Mouse (Mus musculus) right cerebral cortex, postnatal 14 days (tissue): ENCODE results near the gene Churc1.

Experiments
- DNase-seq: peaks from one replicate; pipeline ENCODE4 v3.0.0; 2022

Churc1 gene

DNA sequence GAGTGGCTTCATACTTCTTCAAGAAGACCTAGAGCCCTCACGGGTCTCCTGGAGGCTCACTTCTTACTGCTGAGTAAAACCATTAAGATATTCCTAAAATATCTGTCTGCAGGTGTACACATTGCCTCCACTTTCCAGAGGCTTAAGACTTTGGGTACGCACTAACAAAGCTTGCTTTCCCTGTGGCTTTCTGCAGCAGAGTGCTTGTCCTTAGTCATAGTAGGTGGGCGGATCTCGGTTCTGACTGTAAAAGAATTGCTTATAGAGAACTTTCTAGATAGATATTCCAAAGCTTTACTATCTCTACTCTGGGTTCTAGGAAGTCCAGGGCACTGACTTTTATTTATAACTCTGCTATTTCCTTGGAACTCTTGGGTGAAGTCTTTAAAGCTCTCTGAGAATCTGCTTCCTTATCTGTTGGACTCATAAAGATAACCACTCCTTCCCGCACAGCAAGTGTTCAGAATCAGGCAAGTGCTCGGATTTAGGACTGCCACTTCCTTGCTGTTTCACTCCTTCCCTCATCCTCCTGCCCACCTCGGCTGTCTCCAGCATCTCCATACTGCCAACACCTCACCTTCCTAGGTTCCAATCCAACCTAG, 31.7 kb downstream of the Churc1 start:
- DNase-seq = no peak

DNA sequence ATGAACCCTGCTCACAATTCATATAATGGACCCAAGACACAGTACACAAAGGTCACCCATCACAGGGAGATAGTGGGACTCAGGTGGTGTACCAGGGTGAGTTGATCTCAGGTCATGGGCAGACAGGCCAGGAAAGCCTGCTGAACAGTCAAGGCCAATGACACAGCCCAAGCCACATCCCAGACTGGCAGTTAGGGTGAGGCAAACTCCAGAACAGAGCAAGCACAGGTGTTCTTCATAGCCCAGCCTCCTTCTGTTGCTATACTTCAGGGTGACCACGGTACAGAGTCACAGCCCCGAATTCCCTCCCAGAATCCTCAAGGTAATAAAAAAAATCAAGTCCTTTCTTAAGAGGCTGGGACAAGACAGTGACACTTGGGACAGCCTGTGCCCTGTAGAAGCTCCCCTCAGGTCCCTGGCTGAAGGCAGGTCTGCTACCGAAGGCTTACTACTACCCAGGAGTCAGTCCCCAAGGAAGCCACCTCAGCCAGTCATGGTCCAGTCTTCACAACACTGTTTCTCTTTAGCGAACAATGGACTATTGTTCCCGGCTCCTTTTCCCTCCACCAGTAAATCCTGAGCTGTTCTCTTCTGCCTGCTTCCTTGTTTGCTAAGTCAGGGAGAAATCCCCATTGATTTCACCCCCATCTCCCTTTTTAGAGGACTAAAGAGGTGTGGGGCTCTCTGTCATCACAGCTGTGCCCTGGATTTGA, 32.8 kb downstream of the Churc1 start:
- no peak for DNase-seq

DNA sequence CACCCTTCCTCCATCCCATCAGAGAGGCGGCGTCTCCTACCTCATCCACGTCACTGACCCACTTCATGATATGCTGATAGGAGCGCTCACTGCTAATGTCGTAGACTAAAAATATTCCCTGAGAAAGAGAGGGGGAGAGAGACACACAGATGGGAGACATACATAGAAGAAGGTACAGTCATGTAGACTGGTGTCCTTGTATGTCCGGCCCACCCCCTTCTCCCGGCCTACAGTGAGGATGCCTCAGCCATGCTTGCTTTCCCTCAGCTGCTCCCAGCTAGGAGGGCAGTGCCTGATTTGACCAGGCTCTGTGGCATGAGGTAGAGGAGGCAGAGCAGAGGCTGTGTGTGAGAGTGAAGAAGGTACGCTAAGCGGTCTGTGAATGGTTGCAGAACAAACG, 37.7 kb downstream of the Churc1 start:
- no peak for DNase-seq

DNA sequence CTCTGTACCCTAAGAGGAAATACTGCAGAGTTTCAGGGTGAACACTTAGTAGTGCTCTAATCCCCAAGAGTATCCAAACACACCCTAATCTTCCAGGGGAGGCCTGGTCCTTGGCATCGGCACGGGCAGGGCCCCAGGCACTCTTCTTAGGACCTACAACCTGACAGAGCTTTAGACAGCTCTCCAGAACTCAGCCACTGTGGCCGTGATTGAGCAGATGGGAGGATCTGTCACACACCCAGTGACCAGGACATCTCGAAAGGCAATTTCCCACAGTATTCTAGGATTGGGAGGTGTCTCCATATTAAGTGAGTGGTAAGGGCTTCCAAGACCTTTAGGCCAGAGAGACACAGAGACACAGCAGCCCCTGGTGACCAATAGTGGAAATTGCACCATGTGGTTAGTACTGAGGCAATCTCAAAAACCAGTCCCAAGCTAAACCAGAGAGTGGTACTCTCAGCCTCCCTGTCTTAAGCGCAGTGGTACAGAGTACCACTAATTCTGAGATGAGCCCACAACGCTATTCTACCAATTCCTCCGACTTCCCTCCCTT, 38.4 kb downstream of the Churc1 start:
- no peak for DNase-seq

DNA sequence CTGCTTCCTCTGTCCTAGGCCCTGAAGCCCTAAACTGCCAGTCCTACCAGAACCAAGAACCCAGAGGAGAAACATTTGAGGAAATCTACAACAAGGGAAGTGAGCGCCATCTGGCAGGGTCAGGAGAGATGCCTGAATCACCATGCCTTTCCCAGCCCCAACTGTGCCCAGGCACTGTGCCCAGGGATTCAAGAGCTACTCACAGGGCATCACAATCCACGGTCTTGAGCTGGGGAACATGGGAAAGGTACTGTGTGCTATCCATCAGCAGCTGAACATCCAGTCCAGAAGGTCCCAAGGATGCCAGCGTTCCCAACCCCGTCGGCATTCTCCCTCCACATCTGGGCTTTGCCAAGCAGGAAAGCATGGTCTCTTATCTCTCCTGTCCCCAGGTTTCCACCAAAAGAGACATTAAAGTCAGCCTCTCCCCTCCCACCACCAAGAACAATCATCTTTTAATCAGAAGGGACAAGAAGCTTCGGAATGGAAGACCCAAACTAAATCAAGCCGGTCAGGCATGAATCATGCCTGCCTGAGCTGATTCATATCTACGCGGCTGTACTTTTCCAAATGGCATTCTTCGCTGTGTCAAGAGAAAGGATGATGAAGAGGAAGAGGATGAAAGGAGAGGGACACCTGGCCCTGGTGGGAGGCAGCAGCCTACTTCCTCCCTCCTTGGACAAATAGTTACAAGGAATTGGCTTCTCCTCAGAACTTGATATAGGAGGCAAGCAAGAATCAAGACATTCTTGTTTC, 39.9 kb downstream of the Churc1 start:
- no peak for DNase-seq

DNA sequence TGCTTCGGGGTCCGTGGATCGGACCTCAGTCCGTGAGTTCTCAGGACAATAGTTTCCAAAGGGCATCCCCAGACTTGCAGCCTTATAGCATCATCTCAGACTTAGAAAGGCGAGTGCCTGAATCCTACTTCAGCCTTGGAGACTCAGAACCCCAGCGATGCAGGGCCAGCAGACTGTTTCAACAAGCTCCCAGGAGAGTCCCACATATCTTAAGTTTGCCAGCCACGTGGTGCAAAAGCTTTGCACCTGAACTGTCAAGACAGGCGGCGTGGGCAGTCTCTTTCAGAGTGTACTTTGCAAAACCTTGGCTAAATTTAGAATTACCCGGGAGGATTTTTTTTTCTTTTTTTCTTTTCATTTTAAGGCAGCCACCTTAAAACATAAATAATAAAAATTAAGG, 42.5 kb downstream of the Churc1 start:
- DNase-seq = no peak

DNA sequence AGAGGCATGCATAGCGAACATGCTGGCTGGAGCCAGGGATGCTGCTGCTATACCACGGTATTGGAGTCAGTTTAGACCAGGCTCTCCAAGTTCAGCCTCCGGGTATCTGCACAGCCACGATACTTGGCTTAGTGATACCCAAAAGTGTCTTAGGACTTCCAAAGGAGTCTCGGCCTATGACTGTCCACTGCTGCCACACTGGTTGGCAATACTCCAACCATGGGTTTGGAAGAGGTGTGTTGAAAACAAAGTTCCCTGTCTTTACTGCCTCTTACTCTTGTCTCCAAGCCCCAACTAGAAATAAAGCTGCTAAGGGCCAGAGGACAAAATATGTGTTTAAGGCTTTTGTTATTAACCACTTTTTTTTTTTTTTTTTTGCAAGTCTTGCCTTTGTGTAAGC, 45.2 kb downstream of the Churc1 start:
- no peak for DNase-seq

DNA sequence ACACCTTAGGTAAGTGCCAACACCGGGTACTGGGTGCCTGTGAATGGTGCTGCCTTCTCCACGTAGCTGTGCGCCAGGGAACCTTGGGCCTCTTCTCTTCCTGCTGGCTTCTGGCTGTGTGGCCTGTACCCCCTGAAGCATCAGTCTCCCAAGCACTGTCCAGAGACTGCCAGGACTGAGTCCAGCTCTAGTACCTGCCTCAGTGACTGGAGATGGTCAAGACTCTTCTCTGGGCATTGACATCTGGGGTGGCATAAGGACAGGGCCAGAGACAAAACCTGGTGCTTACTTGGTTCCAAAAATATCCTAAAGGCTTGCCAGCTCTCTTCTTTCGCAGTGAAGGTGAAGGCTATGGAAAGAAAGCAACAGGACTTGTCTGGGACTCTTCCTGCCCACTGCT, 45.7 kb downstream of the Churc1 start:
- no peak for DNase-seq

DNA sequence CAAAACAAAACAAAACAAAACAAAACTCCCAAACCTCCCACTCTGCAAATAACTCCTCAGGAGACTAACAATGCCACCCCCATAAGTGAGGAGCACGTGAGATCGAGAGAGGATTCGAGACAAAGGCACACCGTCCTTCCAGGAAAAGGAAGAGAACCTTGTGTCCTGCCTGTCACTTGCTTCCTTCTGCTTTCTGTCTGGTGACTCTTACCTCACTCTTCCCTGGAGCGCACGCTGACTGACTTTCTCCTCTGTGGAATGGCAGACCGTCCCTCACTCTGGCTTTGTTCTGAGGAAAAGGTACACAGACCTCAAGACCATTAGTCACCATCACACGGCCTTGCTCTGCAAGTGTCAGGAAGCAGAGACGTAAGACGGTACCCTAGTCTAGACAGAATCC, 48.2 kb downstream of the Churc1 start:
- no peak for DNase-seq

DNA sequence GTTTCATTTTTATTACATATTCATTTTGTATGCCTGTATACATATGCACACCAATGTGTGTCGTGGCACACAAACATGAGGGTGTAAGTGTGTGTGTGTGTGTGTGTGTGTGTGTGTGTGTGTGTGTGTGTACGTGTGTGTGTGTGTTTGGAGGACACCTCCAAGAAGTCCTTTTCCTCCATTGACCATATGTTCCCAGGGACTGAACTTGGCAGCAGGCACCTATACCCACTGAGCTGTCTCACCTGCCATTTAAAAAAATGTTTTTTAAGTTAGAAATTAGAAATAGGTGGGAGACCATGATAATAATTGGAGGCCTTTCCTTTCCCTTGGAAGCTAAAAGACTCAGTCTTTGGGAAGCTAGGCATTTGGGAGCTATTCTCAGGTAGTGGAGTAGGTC, 48.8 kb downstream of the Churc1 start:
- DNase-seq = no peak

DNA sequence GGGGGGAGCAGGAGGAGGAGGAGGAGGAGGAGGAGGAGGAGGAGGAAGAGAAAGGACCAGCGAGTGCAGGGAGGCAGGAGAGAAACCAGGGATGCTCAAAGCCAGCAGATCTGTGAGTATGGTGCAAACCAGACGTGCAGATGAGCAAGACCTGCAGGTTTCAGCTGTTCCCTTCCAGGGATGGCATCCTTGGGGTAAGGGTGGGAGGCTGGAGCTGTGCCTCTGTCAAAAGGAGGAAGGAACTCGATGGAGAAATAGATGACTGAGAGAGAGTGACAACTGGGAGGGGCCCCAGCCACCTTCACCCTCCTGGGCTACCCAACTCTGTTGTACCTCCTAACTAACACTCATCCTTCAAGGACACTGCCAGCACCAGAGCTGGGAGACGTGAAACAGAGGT, 51.4 kb downstream of the Churc1 start:
- no peak for DNase-seq

DNA sequence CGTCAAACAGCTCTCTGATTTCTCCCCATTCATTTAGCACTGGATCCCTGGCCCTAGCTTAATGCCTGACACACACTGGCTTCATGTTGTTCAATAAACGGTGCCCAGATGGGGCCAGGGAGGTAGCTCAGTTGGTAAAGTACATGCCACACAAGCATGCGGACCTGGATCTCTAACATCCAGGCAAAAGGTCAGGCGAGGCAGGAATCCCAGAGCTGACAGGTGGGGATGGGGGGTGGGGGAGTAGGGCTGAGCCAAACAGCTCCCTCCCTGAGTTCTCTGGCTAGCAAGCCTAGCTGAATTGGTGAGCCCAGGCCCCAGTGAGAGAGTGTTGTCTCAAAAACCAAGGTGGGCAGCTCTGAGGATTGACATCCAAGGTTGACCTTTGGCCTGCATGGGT, 51.8 kb downstream of the Churc1 start:
- no peak for DNase-seq

DNA sequence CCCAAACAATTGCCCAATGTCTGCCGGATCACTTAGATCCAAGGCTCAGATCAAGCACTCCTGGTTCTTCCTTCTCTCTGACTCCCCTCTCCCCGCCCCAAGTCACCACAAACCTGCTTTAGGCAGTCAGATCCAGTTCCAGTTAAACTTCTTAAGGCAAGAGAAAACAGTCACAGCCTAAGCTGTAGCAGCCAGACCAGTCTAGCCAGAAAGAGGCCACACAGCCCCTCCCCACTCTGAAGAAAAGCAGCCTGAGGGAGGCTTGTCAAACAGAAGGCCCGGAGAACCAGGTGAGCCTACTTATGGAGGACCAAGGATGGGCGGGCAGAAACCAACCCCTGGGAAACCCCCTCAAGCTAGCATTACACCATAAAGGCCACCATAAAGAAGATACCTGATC, 52.8 kb downstream of the Churc1 start:
- DNase-seq = no peak

DNA sequence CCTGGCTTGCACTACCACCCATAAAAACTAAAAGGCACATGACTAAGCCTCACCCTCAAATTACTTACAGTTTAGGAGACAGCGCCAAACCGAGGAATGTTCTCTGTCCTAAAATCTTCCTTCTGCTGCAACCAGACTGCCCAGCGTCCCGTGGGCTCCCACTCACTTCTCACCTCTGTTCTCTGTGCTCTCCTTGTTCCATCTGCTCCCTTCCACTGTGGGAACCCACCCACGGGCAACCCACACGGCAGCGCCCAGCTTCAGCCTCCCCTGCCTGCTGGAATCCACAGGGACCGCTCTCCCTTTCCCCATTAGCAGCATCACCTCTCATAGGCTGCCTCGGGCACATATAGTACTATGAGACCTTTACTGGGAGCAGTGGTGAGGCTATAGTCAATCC, 53.6 kb downstream of the Churc1 start:
- peak; percentile 52 for DNase-seq

DNA sequence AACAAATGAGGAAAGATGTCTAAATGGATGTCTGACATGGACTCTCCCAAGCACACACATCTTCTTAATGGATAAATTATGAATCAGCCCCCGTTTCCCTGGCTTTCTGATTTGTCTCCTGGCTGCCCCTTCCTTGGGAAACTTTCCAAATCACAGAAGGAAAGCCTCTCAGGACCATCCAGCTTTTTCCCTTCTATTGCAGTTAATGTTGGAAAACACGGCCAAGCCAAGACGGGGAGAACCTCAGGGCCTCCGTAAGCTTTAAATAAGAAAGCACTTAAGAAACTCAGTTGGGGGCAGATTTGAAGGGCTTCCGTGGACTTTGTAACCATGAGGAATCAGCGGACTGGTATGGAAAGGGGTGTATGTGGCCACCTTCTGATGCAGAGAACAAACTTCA, 54.5 kb downstream of the Churc1 start:
- DNase-seq = no peak

DNA sequence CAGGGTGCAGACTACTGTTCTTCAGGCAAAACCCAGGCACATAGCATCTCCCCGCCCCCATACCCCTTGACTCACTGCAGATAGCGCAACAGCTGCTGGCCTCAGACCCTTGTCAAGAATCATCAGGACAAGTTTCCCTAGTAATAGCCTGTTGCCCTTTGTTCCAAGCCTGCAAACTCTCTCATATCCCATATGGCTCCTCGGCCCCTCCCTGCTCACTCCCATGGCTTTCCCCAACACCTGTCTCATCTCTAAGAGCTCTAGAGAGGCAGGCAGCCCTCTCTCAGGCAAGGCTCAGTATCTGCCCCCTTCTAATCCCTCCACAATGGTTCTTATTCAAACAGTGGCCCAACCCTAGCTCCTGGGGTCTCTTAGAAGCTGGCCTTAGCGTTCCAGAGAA, 55.3 kb downstream of the Churc1 start:
- no peak for DNase-seq

DNA sequence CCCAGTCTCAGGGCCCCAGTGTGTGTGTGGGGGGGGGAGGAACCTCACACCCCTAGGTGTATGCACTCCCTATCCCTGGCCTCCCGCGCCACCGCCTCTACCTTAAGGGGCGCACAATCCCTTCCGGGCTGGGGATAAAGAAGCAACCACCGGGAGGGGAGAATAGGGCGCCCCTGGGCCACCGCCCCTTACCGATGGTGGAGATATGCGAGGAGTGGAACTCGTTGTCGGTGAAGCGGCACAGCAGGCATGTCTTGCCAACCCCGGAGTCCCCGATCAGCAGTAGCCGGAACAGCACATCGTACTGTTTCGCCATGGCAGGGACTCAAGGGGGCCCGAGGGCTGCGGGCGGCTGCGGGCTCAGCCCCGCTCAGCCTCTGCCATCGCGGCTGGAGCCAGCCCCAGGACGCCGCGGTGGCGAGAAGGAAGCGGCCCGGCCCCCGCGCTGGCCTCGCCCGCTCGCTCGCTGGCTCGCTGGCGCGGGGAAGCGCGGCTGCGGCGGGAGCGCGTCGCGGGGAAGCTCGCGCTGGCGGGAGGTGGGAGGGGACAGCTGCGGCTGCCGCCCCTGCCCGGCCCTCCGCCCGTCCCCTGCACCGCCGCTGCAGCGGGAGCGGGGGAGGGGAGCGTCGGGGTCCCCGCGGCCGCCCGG, 56.8 kb downstream of the Churc1 start:
- DNase-seq = peak; percentile 47

DNA sequence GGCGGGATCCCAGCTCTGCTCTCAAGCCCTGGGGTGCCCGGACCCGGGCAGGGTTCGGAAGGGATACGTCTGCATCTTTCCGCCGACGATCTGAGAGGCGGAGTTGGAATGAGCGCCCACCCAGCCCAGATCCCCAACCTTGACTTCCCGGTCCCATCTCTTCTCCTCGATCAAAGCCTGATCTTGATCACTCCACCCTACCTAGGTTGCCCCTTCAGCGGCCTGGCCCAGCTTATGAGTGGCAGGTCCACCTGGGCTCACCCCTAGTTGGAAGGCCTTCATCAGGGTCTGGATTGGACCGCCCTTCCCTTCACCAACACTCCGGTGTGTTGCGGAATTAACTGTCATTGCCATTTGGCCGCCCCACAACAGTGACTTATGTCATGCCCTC, 57.3 kb downstream of the Churc1 start, which contains the start of gene Rab15:
TSS of gene Rab15 (minus strand) at position 258 of the 391 bp plus-strand sequence.
- DNase-seq = no peak

DNA sequence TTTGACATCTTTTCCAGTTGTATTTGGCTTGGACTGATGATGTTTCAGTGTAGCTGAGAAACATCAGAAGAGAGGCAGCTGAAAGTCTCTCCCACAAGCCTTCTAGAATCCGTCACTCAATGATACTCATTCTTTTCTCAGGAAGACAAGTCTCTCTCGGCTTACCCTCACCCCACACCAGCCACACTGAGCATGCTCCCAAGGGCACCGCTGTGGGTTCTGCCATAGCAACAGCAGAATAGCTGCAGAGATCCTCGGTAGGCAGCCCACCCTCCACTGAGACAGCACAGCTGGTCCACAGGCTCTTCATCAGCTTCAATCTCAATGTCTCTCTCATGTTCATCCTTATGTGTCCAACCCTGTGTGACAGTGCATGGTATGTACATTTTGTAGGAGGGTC, 59.9 kb downstream of the Churc1 start:
- no peak for DNase-seq

DNA sequence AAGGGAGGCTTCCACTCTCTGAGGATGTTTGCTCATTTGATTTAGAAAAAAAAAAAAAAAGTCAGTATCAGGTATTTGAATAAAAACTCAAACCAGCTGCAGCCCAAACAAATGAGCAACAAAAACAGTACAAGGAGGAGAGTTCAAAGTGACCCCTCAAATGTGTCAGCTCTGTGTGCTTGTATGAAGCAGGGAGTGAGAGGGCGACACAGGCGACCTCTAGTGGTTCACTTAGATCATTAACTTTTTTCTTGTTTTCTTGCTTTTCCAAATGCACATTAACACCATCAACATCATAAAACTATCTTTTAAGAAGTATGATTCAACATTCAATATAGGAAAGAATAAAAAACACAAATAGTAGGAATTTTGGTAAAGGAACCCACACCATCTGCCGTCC, 67.4 kb downstream of the Churc1 start:
- DNase-seq = no peak
